Mouse (Mus musculus): ENCODE measurements around the gene Wnt3. TPM values are rescaled to one million over a fixed set of nuclear protein-coding genes. Genes with fewer than 3 reads are reported as not detected.

Gene Wnt3
- polyA plus RNA-seq, 1 experiment: not detected

DNA sequence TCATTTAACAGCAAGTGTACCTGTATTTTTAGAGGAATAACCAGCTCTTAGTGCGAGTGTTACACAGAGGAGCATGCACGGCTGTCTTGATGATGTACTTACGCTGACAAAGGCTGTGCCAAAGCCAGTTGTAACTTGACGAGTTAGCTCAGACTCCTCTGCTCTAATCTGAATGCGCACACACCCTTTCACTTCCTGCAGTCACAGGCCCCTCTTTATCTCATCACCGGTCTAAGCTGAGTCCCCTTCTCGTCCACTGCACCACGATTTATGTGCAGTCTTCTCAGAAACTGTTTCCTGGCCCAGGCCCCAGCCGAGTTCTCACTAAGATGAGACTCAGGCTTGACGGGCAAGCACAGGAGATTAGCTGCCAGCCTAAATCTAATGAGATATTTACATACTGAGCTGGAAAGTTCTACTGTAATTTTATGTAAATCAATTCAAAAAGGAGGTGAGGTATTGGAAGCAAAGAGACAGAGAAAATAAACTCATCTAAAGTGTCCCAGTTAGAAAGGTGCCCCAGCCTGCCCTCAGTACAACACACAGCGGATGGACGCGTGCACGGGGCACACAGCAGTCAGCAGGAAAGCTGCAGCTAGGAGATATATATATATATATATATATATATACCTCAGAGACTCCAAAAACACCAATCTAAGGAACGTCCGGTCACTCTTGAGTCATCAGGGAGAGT is 78.8 kb downstream of the Wnt3 start:
- Histone ChIP-seq H3K4me3 (ENCODE audit: insufficient read depth, low read depth, low read length) (no peak overlapping the region), H3K4me1 (ENCODE audit: control insufficient read depth, insufficient read depth, insufficient read length, low read length) (no peaks in the 10 kb centered on the region), H3K27ac (replicated peaks; ENCODE audit: low read depth, low read length) (no peak overlapping the region)

DNA sequence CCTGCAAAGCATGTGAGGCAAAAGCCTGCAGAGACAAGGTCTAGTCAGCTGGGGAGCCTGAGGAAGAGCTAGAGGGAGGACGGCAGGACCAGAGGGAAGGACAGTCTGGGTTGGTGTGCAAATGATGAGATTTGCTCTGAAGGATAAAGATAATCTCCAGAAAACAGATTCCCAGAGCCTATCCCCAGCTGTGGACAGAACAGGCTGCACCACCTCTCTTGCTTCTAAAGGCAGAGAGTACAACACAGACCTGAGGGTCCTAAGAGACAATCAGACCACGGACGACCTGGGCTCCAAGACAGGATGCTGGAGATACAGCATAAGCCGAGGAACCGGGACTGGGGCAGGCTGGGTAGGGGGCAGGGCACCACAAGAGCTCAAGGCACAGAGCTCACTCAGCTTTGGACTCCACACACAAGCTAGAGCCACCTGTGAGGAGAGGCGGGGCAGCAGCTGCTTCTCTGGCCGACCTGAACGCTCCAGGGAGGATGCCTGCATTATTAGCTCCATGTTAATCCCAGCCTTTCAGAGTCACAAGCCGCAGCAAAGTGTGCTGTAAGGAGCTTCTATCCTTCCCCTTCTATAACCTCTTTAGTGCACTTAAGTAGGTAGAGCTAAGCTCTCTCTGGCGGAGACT is 79.5 kb downstream of the Wnt3 start:
- Histone ChIP-seq H3K27ac (replicated peaks; ENCODE audit: low read depth, low read length) (no peak overlapping the region), H3K4me3 (ENCODE audit: insufficient read depth, low read depth, low read length) (no peak overlapping the region), H3K4me1 (ENCODE audit: control insufficient read depth, insufficient read depth, insufficient read length, low read length) (no peaks in the 10 kb centered on the region)

DNA sequence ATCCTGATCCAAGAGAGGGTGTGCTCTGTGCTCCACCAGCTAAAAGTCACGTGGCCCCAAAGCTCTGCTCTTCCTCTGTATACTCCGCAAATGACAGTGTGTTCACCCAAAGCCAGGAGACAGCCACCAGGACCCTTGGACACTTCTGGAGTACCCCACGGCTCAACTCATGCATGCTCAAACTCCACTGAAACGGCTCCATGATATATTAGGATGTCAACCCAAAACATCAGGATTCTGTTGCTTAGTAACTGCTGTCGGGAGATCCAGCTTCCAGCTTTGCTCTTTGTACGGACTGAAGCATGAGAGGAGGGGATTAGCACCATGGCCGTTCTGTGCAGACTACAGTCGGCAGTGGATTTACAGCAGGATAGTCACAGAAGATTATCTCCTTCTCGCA is 80.3 kb downstream of the Wnt3 start:
- no peak overlapping the region for H3K27ac ChIP-seq (replicated peaks; ENCODE audit: low read depth, low read length)
- no peak overlapping the region for H3K4me3 ChIP-seq (ENCODE audit: insufficient read depth, low read depth, low read length)
- H3K4me1 ChIP-seq (ENCODE audit: control insufficient read depth, insufficient read depth, insufficient read length, low read length): no peaks in the 10 kb centered on the region

DNA sequence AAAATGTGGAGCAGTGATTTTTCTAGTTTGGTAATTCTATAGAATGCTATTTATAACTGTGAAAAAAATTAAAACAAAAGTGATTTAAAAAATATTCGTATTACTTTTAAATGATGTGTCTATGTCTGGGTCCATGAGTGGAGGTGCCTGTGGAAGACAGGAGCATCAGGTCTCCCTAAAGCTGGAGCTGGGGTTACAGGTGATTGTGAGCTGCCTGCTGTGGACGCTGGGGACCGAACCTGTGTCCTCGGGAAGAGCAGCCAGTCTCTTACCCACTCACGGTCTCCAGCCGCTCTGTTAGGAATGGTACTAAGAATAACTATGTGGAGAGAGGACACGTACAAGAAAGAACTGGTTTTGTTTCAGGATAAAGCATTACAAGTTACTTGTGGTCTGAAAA is 82.7 kb downstream of the Wnt3 start:
- no peak overlapping the region for H3K4me3 ChIP-seq (ENCODE audit: insufficient read depth, low read depth, low read length)
- H3K4me1 ChIP-seq (ENCODE audit: control insufficient read depth, insufficient read depth, insufficient read length, low read length): no peaks in the 10 kb centered on the region
- H3K27ac ChIP-seq (replicated peaks; ENCODE audit: low read depth, low read length): no peak overlapping the region

DNA sequence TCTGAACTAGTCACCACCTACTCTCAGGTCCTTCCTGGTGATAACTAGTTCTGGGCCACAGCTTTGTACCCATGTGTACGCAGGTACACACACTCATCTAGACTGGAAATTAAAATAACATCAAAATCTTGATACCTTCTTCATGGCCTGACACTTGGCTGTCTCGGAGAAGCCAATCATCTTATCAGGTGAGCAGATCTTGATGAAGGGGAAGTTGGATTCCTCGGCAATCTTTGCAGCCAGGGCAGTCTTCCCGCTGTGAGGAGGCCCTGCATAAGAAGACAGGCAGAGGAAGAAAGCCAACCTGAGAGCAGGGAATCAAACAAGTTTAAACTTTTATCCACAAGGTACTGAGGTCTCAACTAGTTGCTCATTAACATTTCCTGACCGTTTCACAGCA is 84.8 kb downstream of the Wnt3 start:
- H3K4me1 ChIP-seq (ENCODE audit: control insufficient read depth, insufficient read depth, insufficient read length, low read length): no peaks in the 10 kb centered on the region
- no peak overlapping the region for H3K4me3 ChIP-seq (ENCODE audit: insufficient read depth, low read depth, low read length)
- H3K27ac ChIP-seq (replicated peaks; ENCODE audit: low read depth, low read length): no peak overlapping the region

DNA sequence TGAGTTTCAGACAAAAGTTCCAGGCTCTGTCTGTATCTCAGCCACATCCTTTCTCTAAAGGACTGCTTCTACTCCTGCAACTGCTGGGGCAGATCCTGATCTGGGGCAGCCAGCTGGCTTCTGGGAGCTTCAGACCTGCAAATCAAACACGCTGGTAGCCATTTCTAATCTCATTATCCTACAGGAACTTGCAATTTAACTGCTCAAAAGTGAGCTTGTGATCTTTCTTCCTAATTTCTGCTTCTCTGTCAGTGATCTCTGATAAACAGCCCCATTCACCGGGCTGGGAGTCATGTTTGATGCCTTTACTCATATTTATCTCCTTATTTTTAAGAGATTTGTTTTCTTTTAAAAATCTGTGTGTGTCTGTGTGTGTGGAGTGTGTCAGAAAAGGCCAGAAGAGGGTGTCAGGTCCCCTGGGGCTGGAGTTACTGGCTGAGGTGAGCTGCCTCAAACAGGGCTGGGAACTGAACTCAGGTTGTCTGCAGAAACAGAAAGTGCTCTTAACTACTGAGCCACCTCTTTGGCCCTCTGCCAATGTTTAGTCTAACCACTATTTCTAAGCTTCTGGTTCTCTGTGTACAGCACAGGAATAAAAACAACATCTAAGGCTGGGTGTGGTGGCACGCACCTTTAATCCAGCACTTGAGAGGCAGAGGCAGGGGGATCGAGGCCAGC is 86.1 kb downstream of the Wnt3 start:
- no peak overlapping the region for H3K4me3 ChIP-seq (ENCODE audit: insufficient read depth, low read depth, low read length)
- H3K4me1 ChIP-seq (ENCODE audit: control insufficient read depth, insufficient read depth, insufficient read length, low read length): no peaks in the 10 kb centered on the region
- H3K27ac ChIP-seq (replicated peaks; ENCODE audit: low read depth, low read length): no peak overlapping the region

DNA sequence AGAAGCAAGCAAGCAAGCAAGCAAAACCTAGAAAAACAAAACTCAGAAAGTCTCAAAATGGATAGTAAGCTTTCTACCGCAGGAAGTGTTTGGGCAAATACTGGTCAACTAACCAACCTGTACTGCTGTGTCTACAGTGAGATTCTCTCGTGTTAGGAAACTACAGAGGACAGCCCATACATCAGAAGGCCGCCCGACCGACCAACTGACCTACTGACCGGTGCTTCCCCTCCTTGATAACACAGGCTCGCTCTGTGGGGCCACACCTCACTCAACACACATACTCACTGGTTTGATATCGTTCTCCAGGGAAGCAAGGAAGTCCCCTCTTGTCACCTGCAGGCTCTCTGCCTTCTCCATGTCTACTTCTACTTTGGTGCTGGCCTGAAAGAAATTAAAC is 89.0 kb downstream of the Wnt3 start:
- H3K4me3 ChIP-seq (ENCODE audit: insufficient read depth, low read depth, low read length): no peak overlapping the region

DNA sequence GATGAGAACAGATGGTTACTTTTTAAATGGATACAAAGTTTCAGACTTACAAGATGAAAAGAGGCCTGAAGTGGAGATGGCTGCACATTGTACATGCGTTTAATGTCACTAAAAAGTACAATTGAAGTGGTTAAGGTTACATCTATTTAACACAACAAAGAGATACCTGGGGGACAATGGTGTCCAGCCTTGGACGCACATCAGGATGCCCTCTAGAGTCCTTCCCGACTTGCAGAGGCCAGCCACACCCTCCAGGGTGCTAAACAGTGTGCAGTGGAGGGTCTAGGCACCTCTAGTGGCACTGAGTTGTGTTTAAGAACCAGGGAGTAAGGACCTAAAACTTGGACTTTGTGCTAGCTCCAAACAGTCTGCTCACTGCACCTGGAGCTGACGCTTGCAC is 90.5 kb downstream of the Wnt3 start:
- Histone ChIP-seq H3K4me1 (ENCODE audit: control insufficient read depth, insufficient read depth, insufficient read length, low read length) (no peaks in the 10 kb centered on the region), H3K4me3 (ENCODE audit: insufficient read depth, low read depth, low read length) (no peak overlapping the region), H3K27ac (replicated peaks; ENCODE audit: low read depth, low read length) (no peak overlapping the region)

More for the DNA sequence above, 89.0 kb downstream of the Wnt3 start:
- no peaks in the 10 kb centered on the region for H3K4me1 ChIP-seq (ENCODE audit: control insufficient read depth, insufficient read depth, insufficient read length, low read length)
- no peak overlapping the region for H3K27ac ChIP-seq (replicated peaks; ENCODE audit: low read depth, low read length)

DNA sequence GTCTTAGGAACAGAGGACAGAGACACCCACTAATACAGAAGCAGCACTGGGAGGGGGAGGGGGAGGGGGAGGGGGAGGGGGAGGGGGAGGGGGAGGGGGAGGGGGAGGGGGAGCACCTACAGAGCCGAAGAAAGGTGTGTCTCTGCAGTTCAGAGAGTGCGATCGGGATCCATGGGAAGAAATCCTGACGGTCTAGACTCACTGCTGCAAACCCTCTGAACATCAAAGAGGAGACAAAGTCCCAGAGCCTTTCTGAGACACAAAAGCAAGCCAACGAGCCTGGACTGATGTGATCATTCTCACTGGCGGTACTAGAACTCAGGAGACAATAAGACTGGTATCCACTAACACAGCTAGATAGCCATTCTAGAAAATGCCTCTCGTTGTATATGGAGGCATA is 91.4 kb downstream of the Wnt3 start:
- no peak overlapping the region for H3K27ac ChIP-seq (replicated peaks; ENCODE audit: low read depth, low read length)
- H3K4me3 ChIP-seq (ENCODE audit: insufficient read depth, low read depth, low read length): no peak overlapping the region
- H3K4me1 ChIP-seq (ENCODE audit: control insufficient read depth, insufficient read depth, insufficient read length, low read length): no peaks in the 10 kb centered on the region

Other genes with a start within 250 kb of the Wnt3 start
- not detected in 2 replicates for gene Gm884, start 153.0 kb upstream of the Wnt3 start, polyA plus RNA-seq (2012; ENCODE audit: insufficient read depth, insufficient read length, missing spikeins)
- not detected in 2 replicates for gene Lyzl6, start 135.3 kb upstream of the Wnt3 start, polyA plus RNA-seq (2012; ENCODE audit: insufficient read depth, insufficient read length, missing spikeins)
- 1.0 and 1.1 TPM in 2 replicates for gene Rprml, start 124.6 kb upstream of the Wnt3 start, polyA plus RNA-seq (2012; ENCODE audit: insufficient read depth, insufficient read length, missing spikeins)
- 28.2 and 44.0 TPM in 2 replicates for gene Gosr2, start 76.3 kb upstream of the Wnt3 start, polyA plus RNA-seq (2012; ENCODE audit: insufficient read depth, insufficient read length, missing spikeins)
- gene Wnt9b, start 24.3 kb upstream of the Wnt3 start, polyA plus RNA-seq (2012; ENCODE audit: insufficient read depth, insufficient read length, missing spikeins): not detected in 2 replicates
- gene Nsf, start 179.9 kb downstream of the Wnt3 start, polyA plus RNA-seq (2012; ENCODE audit: insufficient read depth, insufficient read length, missing spikeins): 12.2 and 17.1 TPM in 2 replicates
- 10.4 and 13.6 TPM in 2 replicates for gene Arf2, start 192.6 kb downstream of the Wnt3 start, polyA plus RNA-seq (2012; ENCODE audit: insufficient read depth, insufficient read length, missing spikeins)